Mouse (Mus musculus): Measurements from ENCODE around the gene Katnal1. TPM values are rescaled to one million over a fixed set of nuclear protein-coding genes. Genes with fewer than 3 reads are reported as not detected.
A peak's percentile ranks its signal among the peaks of the same experiment; 100 is the strongest.

Gene Katnal1
- polyA plus RNA-seq, 1 experiment from 2014 or later, result 32.0 TPM

- Histone ChIP-seq H3K27me3 (peaks cover 19% of the 10 kb centered on the region), H3K36me3 (no peaks in the 10 kb centered on the region), H3K4me3 (peak overlapping the region; percentile 12), H3K9me3 (0 out of 2 replicates have a peak, but pooled peaks cover 6% of the 10 kb centered on the region), H3K4me2 (peak overlapping the region; percentile 47), H3K27ac (replicated peaks) (no peak overlapping the region), H3K4me1 (replicated peaks) (peaks cover 11% of the 10 kb centered on the region), H3K9ac (peak overlapping the region; percentile 22; the same call in 1 of the 2 replicates)
- no peak for ATAC-seq (ENCODE audit: low read depth)
- under 1% methylated on average over 9 of the region's 9 CpGs for WGBS
Measured at GRCm38 (mm10) chr5:148831141-148831547, 98.0 kb downstream of the Katnal1 start.

GRCm38 (mm10) chr5:148825732-148826131 is 103.4 kb downstream of the Katnal1 start:
- 83% methylated on average over 7 of the region's 7 CpGs for WGBS
- H3K4me3 ChIP-seq, result no peak overlapping the region
- no peak overlapping the region for H3K27ac ChIP-seq (replicated peaks)
- H3K4me1 ChIP-seq (replicated peaks), result peaks cover 3% of the 10 kb centered on the region; the same call in 1 of the 2 replicates
- H3K4me2 ChIP-seq, result no peak overlapping the region
- 0 out of 2 replicates have a peak, but pooled peaks cover 6% of the 10 kb centered on the region for H3K9me3 ChIP-seq
- no peaks in the 10 kb centered on the region for H3K36me3 ChIP-seq
- H3K27me3 ChIP-seq, result no peaks in the 10 kb centered on the region
- no peak overlapping the region for H3K9ac ChIP-seq
- no peak for ATAC-seq (ENCODE audit: low read depth)

- no peaks in the 10 kb centered on the region for H3K27me3 ChIP-seq
- no peak for ATAC-seq (ENCODE audit: low read depth)
- 0 out of 2 replicates have a peak, but pooled peaks cover under 1% of the 10 kb centered on the region for H3K9me3 ChIP-seq
- H3K36me3 ChIP-seq, result no peaks in the 10 kb centered on the region
- H3K9ac ChIP-seq, result no peak overlapping the region
- H3K4me2 ChIP-seq, result no peak overlapping the region
- no peak overlapping the region for H3K4me3 ChIP-seq
- no peak overlapping the region for H3K27ac ChIP-seq (replicated peaks)
- WGBS, result 72% methylated on average over 13 of the region's 13 CpGs
- peaks cover 19% of the 10 kb centered on the region for H3K4me1 ChIP-seq (replicated peaks)
Measured at GRCm38 (mm10) chr5:148822772-148823171, 106.3 kb downstream of the Katnal1 start.

Other genes with a start within 250 kb of the Katnal1 start
- 0.74 and 4.3 TPM in 2 replicates for gene Gm42791, start 65.8 kb upstream of the Katnal1 start, polyA plus RNA-seq (2015; fragmentation: Nextera tagmentation; extraction: Ambion mirVana)

All from neural tube, embryonic 13.5 days (tissue).